Mouse (Mus musculus) Muller cell, postnatal 12 days (primary cell): ENCODE measurements around the gene Ccnk.

Source experiments
- DNase-seq: peaks from one replicate; pipeline ENCODE4 v3.0.0-alpha.2; 2015; ENCODE audit errors: inconsistent ontology term

Ccnk gene

DNA sequence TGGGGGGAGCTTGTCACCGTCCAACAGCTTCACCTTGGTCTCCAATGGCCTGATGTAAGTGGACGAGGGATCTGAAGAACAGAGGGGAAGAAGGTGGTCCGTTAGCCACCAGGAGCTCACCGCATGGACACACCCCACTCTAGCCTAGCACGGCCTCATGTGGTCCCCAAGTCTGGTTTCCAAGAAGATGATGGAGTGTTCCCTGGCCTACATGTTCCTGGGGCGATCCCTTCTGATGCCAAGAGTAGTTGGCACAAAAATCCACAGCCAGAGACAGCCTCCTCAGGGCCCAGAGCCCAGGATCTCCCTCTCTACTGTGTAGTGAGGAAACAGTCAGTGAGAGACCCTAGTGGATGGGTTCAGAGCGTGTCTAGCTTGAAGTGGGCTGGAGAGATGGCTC lies 42.3 kb downstream of the Ccnk start:
- no peak for DNase-seq

DNA sequence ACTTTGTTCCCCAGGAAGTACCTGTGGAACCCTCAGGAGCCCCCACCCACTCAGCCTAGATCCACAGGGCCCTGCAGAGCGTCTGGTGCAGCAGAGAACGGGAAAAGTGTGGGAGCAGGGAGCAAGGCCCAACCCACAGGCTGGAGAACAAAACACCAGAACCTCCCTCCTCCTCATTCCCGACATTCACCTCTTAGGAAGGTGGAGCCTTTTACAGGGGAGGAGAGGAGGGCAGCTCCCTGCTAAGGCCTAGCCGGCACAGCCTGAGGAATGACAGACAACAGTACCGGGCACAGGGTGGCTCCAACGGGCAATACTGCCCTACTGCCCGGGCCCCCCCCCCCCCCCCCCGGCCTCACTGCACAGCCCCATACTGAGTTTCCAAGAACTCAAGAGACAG lies 44.0 kb downstream of the Ccnk start:
- DNase-seq: no peak

DNA sequence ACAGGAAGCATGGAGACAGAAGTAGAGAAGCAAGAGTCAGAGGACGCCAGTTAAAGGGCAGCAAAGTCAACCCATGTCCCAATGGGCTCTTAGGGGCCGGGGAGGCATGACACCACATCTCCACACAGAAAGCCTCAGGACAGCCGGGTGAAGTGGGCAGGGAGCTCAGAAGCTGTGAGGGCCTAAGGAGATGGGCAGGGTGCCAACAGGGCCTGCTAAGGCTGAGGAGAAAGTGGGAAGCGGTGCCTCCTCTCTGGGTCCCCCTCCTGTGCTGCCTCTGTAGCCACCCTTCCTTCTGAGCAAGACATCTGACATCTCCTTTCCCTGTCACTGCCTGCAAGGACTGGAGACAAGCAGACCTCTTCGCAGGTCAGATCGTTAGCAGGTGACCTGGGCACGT lies 46.4 kb downstream of the Ccnk start:
- peak; percentile 38 for DNase-seq

DNA sequence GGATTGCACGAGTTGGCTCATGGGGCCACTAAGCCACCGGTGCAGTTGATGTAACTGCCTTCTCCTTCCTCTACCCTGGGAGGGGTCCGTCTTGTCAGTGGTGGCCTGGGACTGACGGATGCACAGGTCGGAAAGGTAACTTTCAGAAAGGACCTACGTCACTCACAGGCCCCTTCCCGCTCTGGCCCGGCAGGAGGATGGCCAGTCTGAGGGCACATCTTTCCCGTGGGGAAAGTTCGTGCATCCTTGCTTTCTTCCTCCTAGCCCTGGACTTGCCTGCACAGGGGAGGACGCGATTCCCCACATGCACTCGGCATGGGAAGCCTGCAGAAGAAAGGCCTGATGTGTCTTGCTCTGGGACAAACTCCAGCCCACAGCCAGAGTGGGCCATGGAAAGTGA lies 46.8 kb downstream of the Ccnk start:
- no peak for DNase-seq

DNA sequence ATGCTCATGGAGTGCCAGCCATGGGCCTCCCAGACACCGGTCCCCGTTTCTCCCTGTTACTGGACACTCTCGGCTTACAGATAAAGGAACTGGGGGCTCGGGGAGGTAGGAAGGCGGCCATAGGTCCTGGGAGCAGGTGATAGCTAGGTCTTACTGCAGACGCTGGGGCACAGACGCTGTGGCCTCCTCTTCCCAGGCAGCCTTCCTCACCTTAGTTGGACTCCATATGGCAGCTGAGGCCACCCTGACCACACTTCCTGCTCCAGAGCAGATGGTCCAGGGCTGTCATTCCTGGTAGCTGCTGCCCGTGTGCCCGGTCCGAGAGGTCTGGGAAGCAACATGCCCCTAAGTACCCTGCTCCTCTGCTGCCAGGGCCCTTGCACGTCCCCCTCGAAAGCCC lies 47.6 kb downstream of the Ccnk start:
- DNase-seq: no peak

DNA sequence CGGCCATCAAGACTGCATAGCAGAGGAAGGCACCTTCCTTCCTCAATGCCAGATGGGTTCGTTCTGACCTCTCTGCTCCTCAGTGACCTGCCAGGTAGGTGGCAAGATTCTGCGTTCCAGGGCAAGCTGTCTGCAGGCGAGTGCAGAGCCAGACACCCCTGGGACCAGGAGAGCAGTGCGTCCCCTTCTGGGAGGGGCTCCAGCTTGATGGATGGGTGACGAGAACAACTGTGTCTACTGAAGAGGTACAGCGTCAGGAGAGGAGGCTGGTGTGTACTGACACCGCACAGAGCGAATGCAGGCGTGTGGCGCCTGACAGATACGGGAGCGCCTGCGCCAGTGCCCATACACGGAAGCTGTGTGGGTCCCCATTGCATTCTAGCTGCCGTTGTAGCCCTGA lies 48.1 kb downstream of the Ccnk start:
- DNase-seq: no peak

DNA sequence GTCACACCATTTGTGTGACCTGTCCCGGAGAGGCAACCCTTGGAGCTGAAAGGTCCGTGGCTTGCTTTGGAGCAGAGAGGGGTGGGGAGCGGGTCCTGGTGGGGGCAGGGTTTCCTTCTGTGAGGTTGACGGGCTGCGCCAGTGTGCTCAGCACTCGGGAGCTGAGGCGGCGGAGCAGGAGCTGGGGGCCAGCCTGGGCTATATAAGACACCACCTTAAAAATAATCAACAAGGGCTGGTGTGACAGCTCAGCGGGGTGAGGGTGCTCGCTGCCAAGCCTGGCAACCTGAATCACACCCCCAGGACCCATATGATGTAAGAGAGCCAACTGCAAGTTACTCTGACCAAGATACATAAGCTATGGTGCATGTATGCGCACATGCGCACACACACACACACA lies 50.7 kb downstream of the Ccnk start:
- DNase-seq: no peak

DNA sequence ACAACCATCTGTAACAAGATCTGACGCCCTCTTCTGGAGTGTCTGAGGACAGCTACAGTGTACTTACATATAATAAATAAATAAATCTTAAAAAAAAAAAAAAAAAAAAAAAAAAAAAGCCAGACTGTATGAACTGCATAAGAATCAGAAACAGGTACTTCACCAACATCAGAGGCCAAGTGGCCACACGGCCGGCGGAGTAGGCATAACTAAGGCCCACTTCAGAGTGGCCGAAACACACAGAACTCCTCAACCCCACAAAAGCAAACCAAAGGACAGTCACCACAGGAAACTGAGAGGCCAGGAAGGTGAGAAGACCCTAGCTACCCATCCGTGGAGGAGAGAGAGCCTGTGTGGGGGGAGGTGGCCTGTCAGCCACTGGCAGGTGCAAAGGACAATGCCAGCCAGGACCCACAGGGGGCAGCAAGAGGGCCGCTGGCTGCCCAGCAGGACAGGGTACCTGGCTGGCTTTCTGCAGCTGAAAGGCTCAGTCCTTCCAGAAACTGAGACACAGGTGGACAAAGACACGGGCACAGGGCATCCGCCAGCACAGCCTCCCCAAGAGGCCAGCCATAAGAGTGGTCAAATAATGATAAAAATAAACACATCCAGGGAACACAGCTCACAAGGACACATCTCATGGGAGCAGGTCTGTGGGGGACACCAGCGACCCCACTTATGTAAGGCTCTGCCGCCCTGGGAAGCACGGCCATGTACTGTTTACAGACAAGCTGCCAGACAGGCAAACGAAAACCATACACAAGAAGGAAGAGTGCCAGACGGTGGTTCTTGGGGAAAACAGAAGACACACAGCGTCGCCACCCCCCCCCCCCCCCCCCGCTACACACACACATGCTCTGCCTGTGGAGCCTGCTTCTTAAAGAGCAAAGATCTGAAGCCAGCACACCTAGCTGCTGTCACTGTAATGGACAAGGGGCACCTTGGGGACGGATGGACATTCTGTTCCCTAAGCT lies 51.7 kb downstream of the Ccnk start:
- no peak for DNase-seq

DNA sequence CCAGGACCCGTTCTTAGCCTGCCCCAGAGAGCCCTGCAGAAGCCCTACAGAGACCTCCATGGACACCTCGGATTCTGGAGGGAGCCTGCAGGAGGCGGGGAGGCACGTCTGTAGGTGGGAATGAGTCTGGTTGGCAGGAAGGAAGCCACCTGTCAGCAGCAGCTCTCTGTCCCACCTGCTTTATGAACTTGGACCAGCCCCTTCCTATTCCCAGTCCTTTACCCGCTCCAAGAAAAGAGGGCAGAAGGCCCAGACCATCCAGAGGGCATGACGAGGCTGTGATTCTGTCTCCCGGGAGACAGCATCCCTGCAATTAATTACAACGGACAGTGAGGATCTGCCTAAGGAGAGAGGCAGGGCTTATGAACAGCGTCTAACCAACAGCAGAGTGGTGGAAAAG lies 52.5 kb downstream of the Ccnk start:
- DNase-seq: peak; percentile 43

DNA sequence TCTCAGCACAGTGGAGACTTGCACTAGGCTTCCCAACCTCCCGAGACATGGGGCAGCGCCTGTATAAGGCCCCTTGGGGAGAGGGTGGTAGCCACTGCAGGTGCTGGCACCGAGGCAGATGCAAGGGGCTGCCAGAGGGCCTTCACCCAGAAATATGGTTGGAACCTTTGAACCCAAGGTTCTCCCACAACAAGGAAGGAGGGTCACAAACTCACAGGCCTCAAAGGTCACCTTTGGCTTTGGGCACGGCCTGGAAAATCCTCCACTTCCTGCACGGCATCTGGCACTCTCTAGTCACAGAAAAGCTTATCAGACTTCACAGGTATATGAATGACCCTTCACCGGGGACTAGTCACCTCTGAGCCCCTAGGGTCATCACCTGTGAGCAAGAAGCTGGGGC lies 54.4 kb downstream of the Ccnk start:
- DNase-seq: no peak

DNA sequence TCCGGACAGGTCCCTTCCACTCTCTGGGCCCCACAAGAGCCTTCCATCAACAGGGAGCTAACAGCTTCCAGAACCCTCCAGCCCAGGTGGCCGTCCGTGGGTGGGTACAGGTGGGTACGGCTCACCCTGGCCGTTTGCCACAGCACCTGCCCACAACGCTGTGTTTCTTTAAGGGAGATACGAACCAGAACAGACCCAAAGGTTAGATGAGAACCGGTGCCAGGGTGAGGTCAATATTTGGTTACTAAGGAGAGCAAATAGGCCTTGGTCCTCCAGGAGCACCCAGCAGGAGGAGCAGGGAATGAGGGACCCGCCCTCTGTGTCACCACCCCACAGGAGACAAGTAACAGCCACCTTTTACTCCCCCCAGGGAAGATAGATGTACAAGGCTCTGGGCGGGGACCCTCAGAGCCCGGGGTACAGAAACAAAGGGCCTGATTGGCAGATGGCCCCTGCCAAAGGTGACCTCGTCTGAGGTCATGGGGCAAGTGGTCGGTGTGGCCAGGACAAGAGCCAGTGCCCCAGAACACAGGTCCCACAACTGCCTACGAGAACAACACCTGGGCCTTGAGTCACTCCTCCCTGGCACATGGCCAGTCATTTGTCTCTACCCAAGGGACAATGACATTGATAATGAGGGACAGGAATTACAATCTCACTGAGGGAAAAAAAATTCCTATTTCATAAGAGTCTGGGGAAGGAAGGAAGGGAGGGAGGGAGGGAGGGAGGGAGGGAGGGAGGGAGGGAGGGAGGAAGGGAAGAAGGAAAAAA lies 55.6 kb downstream of the Ccnk start:
- DNase-seq: peak; percentile 56

DNA sequence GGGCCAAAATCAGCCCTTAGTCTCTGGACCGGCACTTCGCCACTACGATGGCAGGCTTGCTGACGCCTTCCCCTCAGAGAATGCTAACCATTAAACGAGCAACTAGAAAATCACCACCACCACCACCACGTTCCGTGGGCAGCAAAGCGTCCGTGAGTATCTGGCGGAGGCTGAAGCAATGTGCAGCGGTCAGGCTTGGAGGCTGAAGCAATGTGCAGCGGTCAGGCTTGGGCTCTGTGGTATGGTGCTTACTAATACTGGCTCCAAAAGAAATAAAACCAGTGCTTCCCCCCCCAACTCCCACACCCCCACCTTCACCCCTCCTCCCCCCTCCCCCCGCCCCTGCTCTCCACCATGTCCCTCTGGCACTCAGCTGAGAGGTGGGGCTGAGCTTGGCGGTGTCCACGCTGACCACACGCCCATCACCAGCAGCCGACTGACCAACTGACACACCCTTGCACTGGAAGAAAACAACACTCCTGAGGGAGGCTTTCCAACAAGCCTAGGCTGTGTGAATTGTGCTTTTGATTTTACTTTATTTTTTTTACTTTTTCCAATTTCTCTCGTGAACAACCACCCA lies 56.7 kb downstream of the Ccnk start:
- peak; percentile 63 for DNase-seq

DNA sequence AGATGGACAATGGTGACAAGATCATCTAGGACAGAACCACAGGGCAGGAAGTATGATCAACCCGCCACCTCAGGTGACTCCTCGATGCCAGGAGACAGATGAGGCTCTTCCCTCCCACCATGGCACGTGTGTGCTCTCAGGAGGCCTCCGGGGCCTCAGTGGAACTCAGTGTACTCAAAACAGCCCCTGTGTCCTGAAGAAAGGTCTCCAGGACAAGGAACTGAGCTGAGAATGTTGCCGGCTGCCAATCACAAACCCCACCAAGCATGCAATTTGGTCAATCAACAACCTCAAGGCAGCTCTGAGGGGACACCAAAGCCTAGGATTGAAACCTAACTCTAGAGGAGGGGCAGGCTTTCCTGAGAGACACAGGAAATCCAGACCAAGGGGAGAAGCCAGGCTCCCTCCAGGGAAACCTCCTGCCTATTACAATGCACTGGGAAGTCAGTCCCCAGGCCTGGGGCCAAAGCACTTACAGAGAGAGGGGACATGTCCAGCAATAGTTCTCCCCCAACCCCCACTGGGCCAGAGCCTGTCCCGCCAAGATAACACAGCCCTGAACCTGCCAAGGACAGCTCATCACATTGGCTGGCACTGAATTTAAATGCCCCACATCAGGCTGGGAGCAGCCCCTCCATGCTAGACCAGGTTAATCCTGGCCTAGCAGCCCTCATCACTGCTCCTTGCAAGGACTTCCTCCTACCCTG lies 58.1 kb downstream of the Ccnk start:
- peak; percentile 49 for DNase-seq

DNA sequence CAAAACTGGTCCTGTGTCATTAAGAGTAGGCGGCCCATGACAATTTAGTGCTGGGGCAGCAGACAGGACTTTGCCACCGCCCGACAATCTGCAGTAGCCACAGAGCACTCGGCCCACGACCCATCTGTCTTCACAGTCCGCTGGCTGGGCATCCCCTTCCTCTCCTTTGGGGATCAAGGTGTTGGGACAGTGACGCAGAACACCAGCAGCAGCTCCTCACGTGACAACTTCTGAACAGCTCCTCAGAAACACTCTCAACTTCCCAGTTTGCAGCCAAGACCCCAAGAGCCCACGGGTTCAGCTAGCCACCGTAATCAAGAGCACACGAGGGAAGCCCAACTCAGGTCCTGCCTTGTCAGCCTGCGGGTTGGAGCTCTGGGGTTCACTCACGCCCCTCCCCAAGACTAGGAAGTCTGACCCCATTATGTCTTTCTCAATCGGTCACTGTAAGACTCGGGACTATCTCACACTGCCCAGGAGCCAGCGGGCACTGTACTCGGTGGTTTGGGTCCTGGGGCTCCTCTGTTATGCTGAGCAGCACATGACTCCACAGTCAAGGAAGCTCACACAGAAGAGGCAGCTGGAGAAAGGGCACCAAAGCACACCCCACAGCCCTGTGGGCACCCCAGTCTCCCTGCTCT lies 59.1 kb downstream of the Ccnk start:
- DNase-seq: peak; percentile 65

DNA sequence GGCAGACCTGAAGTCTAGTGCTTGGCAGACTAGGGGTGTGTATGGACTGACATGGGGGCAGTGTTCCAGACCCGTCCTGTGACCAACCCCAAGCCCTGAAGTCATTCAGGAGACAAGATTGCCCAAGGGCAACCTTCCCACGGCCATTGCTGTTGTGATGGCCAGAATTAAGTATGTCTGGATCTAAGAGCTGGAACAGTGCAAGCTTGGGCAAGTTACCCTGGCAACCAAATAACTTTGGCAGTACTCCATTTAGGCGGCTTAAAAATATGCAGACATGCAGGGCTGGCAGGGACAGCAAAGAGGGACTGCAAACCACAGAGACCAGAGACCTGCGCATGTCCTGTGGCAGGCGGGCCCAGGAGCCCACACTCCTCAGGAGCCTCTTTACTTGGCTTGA lies 60.1 kb downstream of the Ccnk start:
- DNase-seq: peak; percentile 96

DNA sequence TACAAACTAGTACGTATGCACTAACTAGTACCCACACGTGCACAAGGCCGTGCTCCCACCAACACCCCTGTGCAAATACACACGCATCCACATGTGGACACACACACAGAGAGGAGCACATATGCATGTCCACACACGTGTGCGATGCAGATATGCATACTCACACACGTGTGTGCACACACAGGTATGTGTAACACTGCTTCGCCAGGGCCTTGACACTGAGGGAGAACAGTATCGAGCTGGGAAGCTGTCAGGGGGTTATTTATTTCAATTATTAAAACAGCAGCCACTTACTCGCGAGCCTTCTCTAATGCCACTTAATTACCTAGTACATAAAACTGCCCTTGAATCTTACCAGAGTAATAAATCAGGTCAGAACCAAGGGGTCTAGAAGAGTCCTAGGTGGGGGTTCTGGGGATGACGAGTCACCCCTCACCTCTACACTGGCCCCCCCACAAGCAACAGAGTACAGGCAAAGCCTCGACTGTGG lies 61.1 kb downstream of the Ccnk start:
- no peak for DNase-seq

DNA sequence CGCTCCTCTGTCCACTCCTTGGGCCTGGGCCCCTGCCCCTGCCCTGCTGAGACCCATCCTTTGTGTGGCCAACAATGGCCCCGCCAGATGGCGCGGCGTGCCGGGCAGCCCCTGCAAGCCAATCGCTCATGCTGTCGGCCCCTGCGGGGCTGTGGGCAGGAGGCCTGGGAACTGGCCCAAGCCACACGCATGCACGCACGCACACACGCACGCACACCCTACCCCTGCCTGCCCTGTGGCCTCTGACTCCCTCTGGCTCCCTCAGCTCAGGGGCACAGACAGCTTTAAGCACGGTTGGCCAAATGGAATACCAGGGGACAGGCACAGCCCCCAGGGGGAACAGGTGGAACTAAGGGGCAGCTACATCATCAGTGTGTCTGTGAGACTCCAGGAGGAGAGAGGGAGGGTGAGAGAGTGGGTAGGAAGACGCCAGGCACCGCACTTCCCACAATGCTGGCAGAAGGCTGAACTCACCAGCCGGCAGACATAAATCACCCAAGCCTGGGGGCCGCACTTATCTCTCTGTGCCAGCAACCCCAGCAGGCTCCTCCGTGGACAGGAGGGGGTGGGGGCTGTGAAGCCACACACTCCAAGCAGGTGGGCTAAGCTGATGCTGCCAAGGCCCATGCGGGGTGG lies 61.7 kb downstream of the Ccnk start:
- peak; percentile 90 for DNase-seq

DNA sequence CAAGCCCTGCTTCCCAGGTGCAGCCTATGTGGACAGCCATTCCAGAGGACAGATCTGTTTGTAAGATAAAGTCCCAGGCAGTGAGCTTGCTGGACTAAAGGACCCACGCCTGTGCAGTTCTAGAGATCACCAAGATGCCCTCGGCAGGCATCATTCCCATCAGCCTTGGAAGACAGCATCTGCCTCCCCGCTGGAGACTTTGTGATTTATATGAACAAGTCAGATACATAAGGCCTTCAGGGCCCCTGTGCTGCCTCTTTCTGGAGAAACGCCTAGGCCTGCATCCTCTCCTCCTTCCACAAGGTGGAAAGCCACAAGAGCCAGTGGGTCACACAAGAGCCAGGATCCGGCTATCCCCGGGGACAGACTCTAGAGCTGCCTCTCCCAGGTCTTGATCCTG lies 62.2 kb downstream of the Ccnk start:
- no peak for DNase-seq

DNA sequence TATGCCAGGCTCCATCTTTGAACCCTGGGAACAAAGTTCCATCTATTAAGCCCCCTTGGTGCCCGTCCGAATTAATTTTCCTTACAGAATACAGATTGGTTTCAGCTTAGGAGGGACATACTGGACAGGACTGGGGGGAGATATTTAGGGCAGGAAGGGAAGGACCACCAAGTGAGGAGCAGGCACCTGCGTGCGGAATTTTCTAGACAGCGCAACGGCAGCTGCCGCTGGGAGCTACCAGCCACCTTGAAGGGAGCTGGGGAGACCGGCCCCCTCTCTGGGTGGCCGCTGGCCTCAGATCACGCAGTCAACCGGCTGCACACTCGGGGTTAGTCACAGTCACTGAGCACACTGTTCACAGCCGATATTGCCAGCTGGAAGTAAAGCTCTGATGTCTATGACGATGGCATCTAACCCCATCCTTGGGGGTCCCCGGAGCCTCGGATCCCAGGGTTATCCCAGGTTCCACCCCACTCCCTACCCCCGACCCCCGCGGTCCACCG lies 62.9 kb downstream of the Ccnk start:
- peak; percentile 44 for DNase-seq

DNA sequence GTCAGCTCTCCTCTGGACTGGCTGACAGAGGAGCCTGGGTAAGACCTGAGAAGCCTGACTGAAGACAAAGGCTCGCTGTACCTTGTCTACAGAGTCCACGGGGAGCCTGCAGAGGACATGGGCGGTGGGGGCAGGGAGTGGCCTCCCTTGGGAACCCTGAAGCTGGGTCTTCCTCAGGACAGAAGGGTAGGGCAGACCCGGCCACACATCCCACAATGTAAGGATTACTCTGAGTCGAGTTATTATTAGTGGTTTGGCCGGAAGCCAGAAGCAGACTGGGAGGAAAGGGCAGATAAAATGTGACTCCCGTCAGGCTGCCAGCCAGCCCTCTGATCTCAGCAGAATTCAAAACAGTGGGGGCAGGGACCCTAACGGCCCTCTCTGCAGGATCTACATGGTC lies 65.4 kb downstream of the Ccnk start:
- peak; percentile 72 for DNase-seq

DNA sequence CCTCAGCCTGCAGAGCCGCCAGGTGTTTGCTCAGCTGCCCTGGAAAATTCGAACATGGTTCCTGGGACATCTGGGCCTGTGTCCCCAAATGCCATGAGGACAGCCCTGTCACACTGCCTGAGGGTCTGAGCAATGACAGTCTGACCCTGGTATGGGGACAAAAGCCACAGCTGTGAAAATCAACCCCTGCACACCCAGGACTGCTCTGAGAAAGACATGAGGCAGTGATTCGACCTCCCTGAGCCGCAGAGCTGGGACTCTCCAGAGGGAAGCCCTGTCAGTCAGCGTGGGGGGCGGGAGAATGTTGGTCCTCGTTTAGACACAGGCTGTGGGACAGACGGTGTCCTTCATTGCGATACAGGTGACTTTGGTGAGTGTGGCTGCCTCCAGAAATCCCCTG lies 66.2 kb downstream of the Ccnk start:
- DNase-seq: no peak
